Mouse (Mus musculus) testis, adult 2 months (tissue): ENCODE results near the gene Bmp10.

Source experiments
- CTCF ChIP-seq: fragments of 200-500 bp; IDR thresholded peaks from 2 replicates; pipeline ENCODE4 v1.5.1; 2012; ENCODE audit warnings: low read depth, mild to moderate bottlenecking, inconsistent platforms, low read length, moderate library complexity; ENCODE audit not compliant: control insufficient read depth, insufficient read depth, insufficient replicate concordance
- POLR2A ChIP-seq: fragments of 200-500 bp; IDR thresholded peaks from 2 replicates; pipeline ENCODE4 v1.6.1; 2012; ENCODE audit warnings: low read depth, mild to moderate bottlenecking, inconsistent platforms, low read length, moderate library complexity; ENCODE audit not compliant: control insufficient read depth

DNA sequence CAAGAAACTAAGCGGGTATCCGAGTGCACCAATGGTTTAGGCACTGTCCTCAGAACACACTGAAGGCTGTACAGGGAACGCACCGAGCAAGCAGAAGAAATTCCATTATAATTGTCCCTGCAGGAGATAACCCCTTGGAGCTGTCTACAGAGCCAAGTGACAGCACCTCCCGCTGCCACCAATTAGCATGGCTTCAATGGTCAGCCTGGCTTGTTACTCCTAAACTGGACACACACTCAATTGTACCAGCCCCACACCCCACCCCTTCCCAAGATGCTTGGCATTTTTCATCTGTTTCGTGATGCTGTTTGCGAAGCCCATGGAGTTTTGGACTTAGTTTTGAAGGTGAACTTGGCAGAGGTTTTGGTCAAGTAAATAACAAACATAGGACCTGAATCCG, 1.2 kb upstream of the Bmp10 start:
- TF ChIP-seq CTCF (no peak), POLR2A (no peak)
